ENCODE assay signal across 23 mouse cellular contexts in genomic region chr16:12726043-12726442, GRCm38 (mm10).
DNase-seq lines count a peak whose midpoint lies in the region; ATAC-seq and TF ChIP-seq lines count a peak whose summit lies in the region.
"Had no signal": no experiment of that assay in that cellular context is flagged by ENCODE, and none has a peak within 500 bp of the region (broad histone marks: within the 10 kb centered on the region; RNA-seq: fewer than 3 reads in every experiment).

No protein-coding gene starts in this region.

- ATAC-seq in liver, embryonic 12.5 days: peak; percentile 59; the same call in 1 of the 2 replicates
- ATAC-seq: forebrain, embryonic 14.5 days; forebrain, embryonic 16.5 days had no signal

- no peak overlapping the region for H3K27ac ChIP-seq in liver, embryonic 12.5 days
- no peak overlapping the region for H3K27ac ChIP-seq in CH12.LX (ENCODE audit: insufficient read depth, low read depth)
- H3K27ac ChIP-seq in MEL (ENCODE audit: control insufficient read depth, low read depth, low read length): no peak overlapping the region
- H3K27ac ChIP-seq: embryonic facial prominence, embryonic 13.5 days; embryonic facial prominence, embryonic 15.5 days; forebrain, embryonic 10.5 days; forebrain, embryonic 12.5 days had no signal

- no peak for TF ChIP-seq EP300 in CH12.LX (IDR thresholded peaks at IDR 0.05; ENCODE audit: low read length)
- TF ChIP-seq EP300 in MEL (IDR thresholded peaks at IDR 0.05; ENCODE audit: low read depth in 1 of 2, low read length in 2 of 2): no peak

- TF ChIP-seq POLR2A in CH12.LX (IDR thresholded peaks at IDR 0.05; ENCODE audit: low read depth, low read length) (no peak), MEL (IDR thresholded peaks at IDR 0.05; ENCODE audit: control insufficient read depth in 1 of 2, insufficient read depth in 1 of 2, low read depth in 1 of 2, low read length in 2 of 2, poor library complexity in 1 of 2) (no peak)

- TF ChIP-seq CTCF in CH12.LX (conservative IDR thresholded peaks at IDR 0.05 in 1 of 2, IDR thresholded peaks at IDR 0.05 in 1 of 2; ENCODE audit: low read depth in 2 of 2, low read length in 2 of 2) (no peak), MEL (IDR thresholded peaks at IDR 0.05 in 2 of 3, conservative IDR thresholded peaks at IDR 0.05 in 1 of 3; ENCODE audit: control insufficient read depth in 1 of 3, insufficient read depth in 1 of 3, low read depth in 2 of 3, low read length in 3 of 3, poor library complexity in 1 of 3, severe bottlenecking in 1 of 3) (no peak)

- DNase-seq in liver (no peak), CH12.LX (ENCODE audit: extremely low read depth) (no peak), MEL (ENCODE audit: low read depth, low spot score) (peak; percentile 1)
- DNase-seq in left cerebral cortex, postnatal 36 days (ENCODE audit: low spot score in 2 of 2): no peak
- DNase-seq: adrenal gland, adult 2 months; adrenal gland, postnatal 10 days; adrenal gland, postnatal 25 days; cerebellum, adult 11 months; cerebellum, adult 18-20 months; cerebellum, adult 8-10 months; cerebellum, adult 9-11 months; cerebellum, postnatal 14 days; cerebellum, postnatal 36 days; embryo, embryonic 11 days had no signal

- H3K79me2 ChIP-seq in CH12.LX (replicated peaks; ENCODE audit: control insufficient read depth, extremely low read depth, insufficient read depth, poor library complexity, severe bottlenecking) (no peaks in the 10 kb centered on the region), MEL (ENCODE audit: control insufficient read depth, insufficient read depth, low read length, poor library complexity) (no peaks in the 10 kb centered on the region)

- H3K4me1 ChIP-seq in liver, embryonic 12.5 days: peaks cover 14% of the 10 kb centered on the region
- no peaks in the 10 kb centered on the region for H3K4me1 ChIP-seq in CH12.LX (ENCODE audit: control insufficient read depth in 1 of 2, insufficient read depth in 2 of 2)
- H3K4me1 ChIP-seq in MEL (ENCODE audit: control insufficient read depth in 1 of 2, insufficient read depth in 2 of 2, low read length in 2 of 2): no peaks in the 10 kb centered on the region
- H3K4me1 ChIP-seq: embryonic facial prominence, embryonic 13.5 days; embryonic facial prominence, embryonic 15.5 days; forebrain, embryonic 10.5 days; forebrain, embryonic 12.5 days had no signal

- TF ChIP-seq RAD21 in CH12.LX (IDR thresholded peaks at IDR 0.05; ENCODE audit: low read depth, low read length): no peak
- TF ChIP-seq RAD21 in MEL (IDR thresholded peaks at IDR 0.05; ENCODE audit: low read depth, low read length): no peak

- H3K36me3 ChIP-seq in liver, embryonic 12.5 days: no peaks in the 10 kb centered on the region
- no peaks in the 10 kb centered on the region for H3K36me3 ChIP-seq in CH12.LX (replicated peaks in 1 of 2; ENCODE audit: control insufficient read depth in 1 of 2, insufficient read depth in 1 of 2, low read length in 1 of 2)
- H3K36me3 ChIP-seq in MEL (ENCODE audit: control insufficient read depth in 1 of 2, insufficient read depth in 2 of 2, low read length in 2 of 2): no peaks in the 10 kb centered on the region
- H3K36me3 ChIP-seq: embryonic facial prominence, embryonic 13.5 days; embryonic facial prominence, embryonic 15.5 days; forebrain, embryonic 10.5 days; forebrain, embryonic 12.5 days; G1E had no signal

- no peaks in the 10 kb centered on the region for H3K9me3 ChIP-seq in liver, embryonic 12.5 days (replicated peaks)
- H3K9me3 ChIP-seq in CH12.LX (replicated peaks; ENCODE audit: low read length) (no peaks in the 10 kb centered on the region), MEL (replicated peaks; ENCODE audit: insufficient read depth, low read length) (no peaks in the 10 kb centered on the region)
- H3K9me3 ChIP-seq: embryonic facial prominence, embryonic 13.5 days; embryonic facial prominence, embryonic 15.5 days; forebrain, embryonic 10.5 days; forebrain, embryonic 12.5 days; G1E had no signal

- dilution Hi-C loops in CH12.LX (cut with MboI; ENCODE audit: extremely low pct_ligation_motif_present, extremely low pct_unique_long_range_greater_than_20kb, low sequenced_read_pairs): no loop called here

- H3K27me3 ChIP-seq in liver, embryonic 12.5 days (replicated peaks): no peaks in the 10 kb centered on the region
- peaks cover 31% of the 10 kb centered on the region for H3K27me3 ChIP-seq in CH12.LX (replicated peaks)
- no peaks in the 10 kb centered on the region for H3K27me3 ChIP-seq in MEL (ENCODE audit: control insufficient read depth in 1 of 2, insufficient read depth in 2 of 2, low read length in 2 of 2)
- H3K27me3 ChIP-seq: embryonic facial prominence, embryonic 13.5 days; embryonic facial prominence, embryonic 15.5 days; forebrain, embryonic 12.5 days had no signal

- in situ Hi-C loops in CH12.LX (cut with MboI; ENCODE audit: low pct_ligation_motif_present, low pct_unique_long_range_greater_than_20kb, low sequenced_read_pairs): no loop called here

- H3K4me2 ChIP-seq in liver, embryonic 12.5 days: no peak overlapping the region
- no peak overlapping the region for H3K4me2 ChIP-seq in CH12.LX (ENCODE audit: insufficient read depth, low read depth, poor library complexity, severe bottlenecking)
- H3K4me2 ChIP-seq: embryonic facial prominence, embryonic 13.5 days; embryonic facial prominence, embryonic 15.5 days; forebrain, embryonic 12.5 days had no signal

- no peak overlapping the region for H3K9ac ChIP-seq in liver, embryonic 12.5 days
- H3K9ac ChIP-seq in CH12.LX (ENCODE audit: insufficient read depth, low read depth): no peak overlapping the region
- no peak overlapping the region for H3K9ac ChIP-seq in MEL (ENCODE audit: control insufficient read depth, low read depth, low read length, poor library complexity, severe bottlenecking)
- H3K9ac ChIP-seq: embryonic facial prominence, embryonic 13.5 days; embryonic facial prominence, embryonic 15.5 days; forebrain, embryonic 12.5 days had no signal

- no peak overlapping the region for H3K4me3 ChIP-seq in liver, embryonic 12.5 days
- H3K4me3 ChIP-seq in CH12.LX (replicated peaks in 1 of 3; ENCODE audit: low read depth in 2 of 3, low read length in 2 of 3, poor library complexity in 1 of 3) (no peak overlapping the region), MEL (ENCODE audit: control insufficient read depth in 1 of 2, insufficient read depth in 1 of 2, low read depth in 2 of 2, low read length in 2 of 2) (no peak overlapping the region)
- H3K4me3 ChIP-seq: embryonic facial prominence, embryonic 13.5 days; embryonic facial prominence, embryonic 15.5 days; erythroblast, embryonic 14.5 days; forebrain, embryonic 10.5 days; forebrain, embryonic 12.5 days had no signal

- intact Hi-C loops in left cerebral cortex, postnatal 36 days (cut with DNase I): no loop called here

TF ChIP-seq in CH12.LX, 34 proteins besides CTCF, POLR2A, EP300 and RAD21:
- TF ChIP-seq MAFK (IDR thresholded peaks at IDR 0.05; ENCODE audit: insufficient replicate concordance, low read length) (peak; percentile 46; the same call in 1 of the 2 replicates), ZNF384 (IDR thresholded peaks at IDR 0.05; ENCODE audit: low read depth, low read length) (no peak)

TF ChIP-seq in MEL, 35 proteins besides CTCF, POLR2A, EP300 and RAD21:
- TF ChIP-seq USF2 (IDR thresholded peaks at IDR 0.05; ENCODE audit: borderline replicate concordance in 1 of 2, insufficient read depth in 1 of 2, low read depth in 1 of 2, low read length in 2 of 2): no peak
- no peak for TF ChIP-seq SMC3 (IDR thresholded peaks at IDR 0.05; ENCODE audit: low read depth, low read length)
- no peak for TF ChIP-seq ELF1 (IDR thresholded peaks at IDR 0.05; ENCODE audit: low read depth, low read length)
TF ChIP-seq in MEL: peak in this region for 0.
